Mouse (Mus musculus) liver, embryonic 15.5 days (tissue): ENCODE results near the gene Map1lc3b. TPM values are rescaled to one million over a fixed set of nuclear protein-coding genes. Genes with fewer than 3 reads are reported as not detected.

Source experiments
- ATAC-seq: fragments of 200-750 bp; cut with Nextera tagmentation; 2 replicates; pipeline ENCODE4 v1.8.0; 2017; ENCODE audit warnings: moderate number of reproducible peaks, mild to moderate bottlenecking, moderate library complexity; ENCODE audit not compliant: insufficient read depth
- H3K27ac ChIP-seq: fragments of 300-500 bp; sonication (generic); replicated peaks from 2 replicates; pipeline ENCODE4 v1.5.1; 2015; ENCODE audit warnings: mild to moderate bottlenecking, inconsistent platforms
- H3K27me3 ChIP-seq: fragments of 300-500 bp; sonication (generic); 2 replicates; pipeline ENCODE4 v1.6.1; 2015; ENCODE audit warnings: mild to moderate bottlenecking, inconsistent platforms
- H3K36me3 ChIP-seq: fragments of 300-500 bp; sonication (generic); replicated peaks from 2 replicates; pipeline ENCODE4 v1.6.1; 2015; ENCODE audit warnings: moderate library complexity, mild to moderate bottlenecking, inconsistent platforms
- H3K4me1 ChIP-seq: fragments of 300-500 bp; sonication (generic); replicated peaks from 2 replicates; pipeline ENCODE4 v1.6.1; 2015; ENCODE audit warnings: inconsistent platforms
- H3K4me2 ChIP-seq: fragments of 300-500 bp; sonication (generic); 2 replicates; pipeline ENCODE4 v1.6.1; 2015; ENCODE audit warnings: moderate library complexity, mild to moderate bottlenecking, inconsistent platforms
- H3K4me3 ChIP-seq: fragments of 300-500 bp; sonication (generic); replicated peaks from 2 replicates; pipeline ENCODE4 v1.5.1; 2015; ENCODE audit warnings: mild to moderate bottlenecking, inconsistent platforms
- H3K9ac ChIP-seq: fragments of 300-500 bp; sonication (generic); 2 replicates; pipeline ENCODE4 v1.6.1; 2015; ENCODE audit warnings: moderate library complexity, mild to moderate bottlenecking, inconsistent platforms
- H3K9me3 ChIP-seq: fragments of 300-500 bp; sonication (generic); replicated peaks from 2 replicates; pipeline ENCODE4 v1.6.1; 2016; ENCODE audit warnings: inconsistent platforms
- WGBS: fragments of 180-500 bp; shearing (Covaris S2); methylation state at CpG from one replicate; pipeline ENCODE4 v1.1.7; 2015; ENCODE audit warnings: mixed read lengths; ENCODE audit not compliant: insufficient replicate concordance; 5-methylcytosine and 5-hydroxymethylcytosine counted together
- polyA plus RNA-seq: library from polyadenylated mRNA; unstranded; fragments of >200 nt; fragmentation: Nextera tagmentation; extraction: Ambion mirVana; gene quantifications from 2 replicates; pipeline ENCODE4 v1.2.1, GENCODE M21; 2015

Map1lc3b gene
- polyA plus RNA-seq, 1 experiment from 2014 or later = 136 TPM

- ATAC-seq = no peak
- Histone ChIP-seq H3K4me2 (no peak overlapping the region), H3K36me3 (no peaks in the 10 kb centered on the region; the same call in 1 of the 2 replicates), H3K9me3 (no peaks in the 10 kb centered on the region), H3K9ac (no peak overlapping the region), H3K27ac (no peak overlapping the region), H3K27me3 (no peaks in the 10 kb centered on the region), H3K4me3 (no peak overlapping the region), H3K4me1 (no peaks in the 10 kb centered on the region)
- WGBS = 74% methylated on average over 15 of the region's 15 CpGs
Measured at GRCm38 (mm10) chr8:121609251-121609650, 19.1 kb downstream of the Map1lc3b start.

- H3K4me2 ChIP-seq = no peak overlapping the region
- no peaks in the 10 kb centered on the region for H3K9me3 ChIP-seq
- H3K9ac ChIP-seq = no peak overlapping the region
- no peaks in the 10 kb centered on the region for H3K36me3 ChIP-seq
- H3K27me3 ChIP-seq = no peaks in the 10 kb centered on the region
- no peak overlapping the region for H3K4me3 ChIP-seq
- H3K27ac ChIP-seq = no peak overlapping the region
- 73% methylated on average over 11 of the region's 11 CpGs for WGBS
- ATAC-seq = no peak
- no peaks in the 10 kb centered on the region for H3K4me1 ChIP-seq
Measured at GRCm38 (mm10) chr8:121609916-121610315, 19.8 kb downstream of the Map1lc3b start.

- Histone ChIP-seq H3K4me1 (no peaks in the 10 kb centered on the region), H3K9ac (no peak overlapping the region), H3K36me3 (no peaks in the 10 kb centered on the region), H3K9me3 (no peaks in the 10 kb centered on the region), H3K4me3 (no peak overlapping the region), H3K4me2 (no peak overlapping the region), H3K27ac (no peak overlapping the region), H3K27me3 (no peaks in the 10 kb centered on the region)
- no peak for ATAC-seq
Measured at GRCm38 (mm10) chr8:121613419-121613818, 23.3 kb downstream of the Map1lc3b start.

GRCm38 (mm10) chr8:121619401-121619995, 29.3 kb downstream of the Map1lc3b start:
- peak overlapping the region; percentile 25 for H3K27ac ChIP-seq
- no peak overlapping the region for H3K9ac ChIP-seq
- no peaks in the 10 kb centered on the region for H3K9me3 ChIP-seq
- WGBS = 31% methylated on average over 7 of the region's 7 CpGs
- H3K4me1 ChIP-seq = 0 out of 2 replicates have a peak, but pooled peaks cover 7% of the 10 kb centered on the region
- no peak overlapping the region for H3K4me3 ChIP-seq
- H3K36me3 ChIP-seq = no peaks in the 10 kb centered on the region
- H3K27me3 ChIP-seq = no peaks in the 10 kb centered on the region
- H3K4me2 ChIP-seq = no peak overlapping the region
- ATAC-seq = peak; percentile 74

- no peaks in the 10 kb centered on the region for H3K9me3 ChIP-seq
- H3K9ac ChIP-seq = no peak overlapping the region
- no peak overlapping the region for H3K27ac ChIP-seq
- 0 out of 2 replicates have a peak, but pooled peaks cover 7% of the 10 kb centered on the region for H3K4me1 ChIP-seq
- whole genome bisulfite sequencing = 61% methylated on average over 12 of the region's 12 CpGs
- H3K36me3 ChIP-seq = no peaks in the 10 kb centered on the region
- peak; percentile 29 for ATAC-seq
- no peak overlapping the region for H3K4me2 ChIP-seq
- no peaks in the 10 kb centered on the region for H3K27me3 ChIP-seq
- no peak overlapping the region for H3K4me3 ChIP-seq
Measured at GRCm38 (mm10) chr8:121620801-121621516, 30.8 kb downstream of the Map1lc3b start.

GRCm38 (mm10) chr8:121621879-121622278, 31.7 kb downstream of the Map1lc3b start:
- Histone ChIP-seq H3K4me3 (no peak overlapping the region), H3K27me3 (no peaks in the 10 kb centered on the region), H3K4me2 (no peak overlapping the region), H3K9me3 (no peaks in the 10 kb centered on the region), H3K36me3 (no peaks in the 10 kb centered on the region), H3K9ac (no peak overlapping the region), H3K4me1 (0 out of 2 replicates have a peak, but pooled peaks cover 7% of the 10 kb centered on the region), H3K27ac (no peak overlapping the region)
- 31% methylated on average over 1 of the region's 1 CpGs for WGBS
- ATAC-seq = no peak

GRCm38 (mm10) chr8:121623043-121623442, 32.9 kb downstream of the Map1lc3b start:
- no peak overlapping the region for H3K4me3 ChIP-seq
- no peak for ATAC-seq
- H3K27ac ChIP-seq = no peak overlapping the region
- 0 out of 2 replicates have a peak, but pooled peaks cover 7% of the 10 kb centered on the region for H3K4me1 ChIP-seq
- 74% methylated on average over 8 of the region's 8 CpGs for WGBS
- no peak overlapping the region for H3K4me2 ChIP-seq
- H3K27me3 ChIP-seq = no peaks in the 10 kb centered on the region
- peaks cover 3% of the 10 kb centered on the region; the same call in 1 of the 2 replicates for H3K36me3 ChIP-seq
- H3K9me3 ChIP-seq = no peaks in the 10 kb centered on the region
- no peak overlapping the region for H3K9ac ChIP-seq

GRCm38 (mm10) chr8:121628681-121629080, 38.5 kb downstream of the Map1lc3b start:
- Histone ChIP-seq H3K36me3 (peaks cover 7% of the 10 kb centered on the region; the same call in 1 of the 2 replicates), H3K27ac (no peak overlapping the region), H3K4me1 (no peaks in the 10 kb centered on the region), H3K9me3 (no peaks in the 10 kb centered on the region), H3K27me3 (no peaks in the 10 kb centered on the region), H3K9ac (no peak overlapping the region), H3K4me2 (no peak overlapping the region), H3K4me3 (no peak overlapping the region)
- ATAC-seq = no peak
- WGBS = 52% methylated on average over 4 of the region's 4 CpGs

- H3K4me2 ChIP-seq = no peak overlapping the region
- no peaks in the 10 kb centered on the region for H3K9me3 ChIP-seq
- no peaks in the 10 kb centered on the region for H3K4me1 ChIP-seq
- no peak overlapping the region; the same call in 1 of the 2 replicates for H3K27ac ChIP-seq
- no peak overlapping the region for H3K4me3 ChIP-seq
- ATAC-seq = peak; percentile 68; the same call in 1 of the 2 replicates
- no peaks in the 10 kb centered on the region for H3K27me3 ChIP-seq
- H3K9ac ChIP-seq = no peak overlapping the region
- H3K36me3 ChIP-seq = peaks cover 7% of the 10 kb centered on the region; the same call in 1 of the 2 replicates
- WGBS = 50% methylated on average over 7 of the region's 7 CpGs
Measured at GRCm38 (mm10) chr8:121631645-121632071, 41.5 kb downstream of the Map1lc3b start.

- no peaks in the 10 kb centered on the region for H3K4me1 ChIP-seq
- no peak overlapping the region for H3K4me3 ChIP-seq
- H3K9ac ChIP-seq = no peak overlapping the region
- no peak overlapping the region for H3K4me2 ChIP-seq
- no peaks in the 10 kb centered on the region for H3K27me3 ChIP-seq
- H3K36me3 ChIP-seq = peaks cover 7% of the 10 kb centered on the region; the same call in 1 of the 2 replicates
- WGBS = 61% methylated on average over 5 of the region's 5 CpGs
- ATAC-seq = no peak
- H3K9me3 ChIP-seq = no peaks in the 10 kb centered on the region
- H3K27ac ChIP-seq = 0 out of 2 replicates have a peak overlapping the region, but pooled peaks have one; percentile 14
Measured at GRCm38 (mm10) chr8:121632401-121632800, 42.2 kb downstream of the Map1lc3b start.

- Histone ChIP-seq H3K27me3 (no peaks in the 10 kb centered on the region), H3K9me3 (no peaks in the 10 kb centered on the region), H3K27ac (no peak overlapping the region), H3K4me1 (no peaks in the 10 kb centered on the region), H3K36me3 (no peaks in the 10 kb centered on the region), H3K4me2 (no peak overlapping the region), H3K4me3 (no peak overlapping the region), H3K9ac (no peak overlapping the region)
- no peak for ATAC-seq
- WGBS = 28% methylated on average over 6 of the region's 6 CpGs
Measured at GRCm38 (mm10) chr8:121635534-121635933, 45.4 kb downstream of the Map1lc3b start.
